Mouse (Mus musculus): ENCODE data around the gene Snx3.

Gene Snx3

GRCm38 (mm10) chr10:42578698-42579474, 77.1 kb downstream of the Snx3 start:
- no peak for DNase-seq (ENCODE audit: low read depth)

GRCm38 (mm10) chr10:42579475-42580130, 77.8 kb downstream of the Snx3 start:
- no peak for DNase-seq (ENCODE audit: low read depth)

- no peak for DNase-seq (ENCODE audit: low read depth)
Observed at GRCm38 (mm10) chr10:42580131-42580950, 78.5 kb downstream of the Snx3 start.

GRCm38 (mm10) chr10:42580951-42581277, 79.1 kb downstream of the Snx3 start:
- DNase-seq (ENCODE audit: low read depth): no peak

- no peak for DNase-seq (ENCODE audit: low read depth)
Observed at GRCm38 (mm10) chr10:42581694-42582565, 80.1 kb downstream of the Snx3 start.

- no peak for DNase-seq (ENCODE audit: low read depth)
Observed at GRCm38 (mm10) chr10:42582566-42583110, 80.8 kb downstream of the Snx3 start.

- DNase-seq (ENCODE audit: low read depth): no peak
Observed at GRCm38 (mm10) chr10:42583157-42583872, 81.5 kb downstream of the Snx3 start, which contains the start of the genes Nr2e1 and Ostm1. Gene Nr2e1 (minus strand): TSS chr10:42583632. Gene Ostm1 (plus strand): TSS chr10:42583822.

- no peak for DNase-seq (ENCODE audit: low read depth)
Observed at GRCm38 (mm10) chr10:42583902-42584435, 82.1 kb downstream of the Snx3 start.

- DNase-seq (ENCODE audit: low read depth): no peak
Observed at GRCm38 (mm10) chr10:42584436-42584983, 82.7 kb downstream of the Snx3 start.

Data from induced T-regulatory cell, adult 2 months (primary cell).